Mouse (Mus musculus) heart, embryonic 14.5 days (tissue): ENCODE measurements around the gene Atg10. TPM values are rescaled to one million over a fixed set of nuclear protein-coding genes. Genes with fewer than 3 reads are reported as not detected.

Experiments
- ATAC-seq: fragments of 200-750 bp; cut with Nextera tagmentation; 2 replicates; pipeline ENCODE4 v1.8.0; 2017; ENCODE audit warnings: low read depth, moderate TSS enrichment; ENCODE audit not compliant: insufficient number of reproducible peaks, insufficient read depth, low FRiP score
- H3K27ac ChIP-seq, 2 experiments: fragments of 200-500 bp in 1 of 2; fragments of 300-500 bp in 1 of 2; sonication (generic) in 1 of 2; replicated peaks in 1 of 2; 2 replicates each; pipeline ENCODE4 v1.5.1; 2012 to 2014; ENCODE audit warnings: low read depth in 2 of 2, low read length in 2 of 2, control low read depth in 1 of 2, mild to moderate bottlenecking in 1 of 2, mixed read lengths in 1 of 2; ENCODE audit not compliant: control insufficient read depth in 1 of 2, insufficient read depth in 1 of 2
- H3K27me3 ChIP-seq: fragments of 300-500 bp; sonication (generic); 2 replicates; pipeline ENCODE4 v1.6.1; 2014; ENCODE audit warnings: mild to moderate bottlenecking, low read length, control low read depth; ENCODE audit not compliant: control insufficient read depth, insufficient read depth
- H3K36me3 ChIP-seq: fragments of 300-500 bp; sonication (generic); 2 replicates; pipeline ENCODE4 v1.6.1; 2014; ENCODE audit warnings: mild to moderate bottlenecking, control low read depth, low read length, mixed read lengths; ENCODE audit not compliant: control insufficient read depth, insufficient read depth
- H3K4me1 ChIP-seq, 2 experiments: fragments of 200-500 bp in 1 of 2; fragments of 300-500 bp in 1 of 2; sonication (generic) in 1 of 2; 2 replicates each; pipeline ENCODE4 v1.6.1; 2012 to 2014; ENCODE audit warnings: low read length in 2 of 2, control low read depth in 1 of 2, mixed read lengths in 1 of 2; ENCODE audit not compliant: control insufficient read depth in 2 of 2, insufficient read depth in 2 of 2
- H3K4me2 ChIP-seq: fragments of 300-500 bp; sonication (generic); 2 replicates; pipeline ENCODE4 v1.6.1; 2014; ENCODE audit warnings: mild to moderate bottlenecking, low read length
- H3K4me3 ChIP-seq, 2 experiments: fragments of 200-500 bp in 1 of 2; fragments of 300-500 bp in 1 of 2; sonication (generic) in 1 of 2; 2 replicates each; pipeline ENCODE4 v1.5.1; 2012 to 2014; ENCODE audit warnings: low read length in 2 of 2, mild to moderate bottlenecking in 2 of 2, control low read depth in 1 of 2, low read depth in 1 of 2, moderate library complexity in 1 of 2; ENCODE audit not compliant: control insufficient read depth in 1 of 2, insufficient read depth in 1 of 2
- H3K9ac ChIP-seq: fragments of 300-500 bp; sonication (generic); 2 replicates; pipeline ENCODE4 v1.6.1; 2014; ENCODE audit warnings: mild to moderate bottlenecking, low read length
- H3K9me3 ChIP-seq: fragments of 300-500 bp; sonication (generic); 2 replicates; pipeline ENCODE4 v1.6.1; 2016; ENCODE audit warnings: low read length, control low read depth; ENCODE audit not compliant: control insufficient read depth
- WGBS: fragments of 180-500 bp; shearing (Covaris S2); extraction: QIAGEN DNeasy Blood & Tissue Kit; methylation state at CpG from one replicate; pipeline ENCODE4 v1.1.7; 2014; 5-methylcytosine and 5-hydroxymethylcytosine counted together
- polyA plus RNA-seq: library from polyadenylated mRNA; unstranded; fragments of >200 nt; fragmentation: Nextera tagmentation; extraction: Ambion mirVana; gene quantifications from 2 replicates; pipeline ENCODE4 v1.2.1, GENCODE M21; 2014

Gene Atg10
- polyA plus RNA-seq, 1 experiment from 2014 or later: 36.4 TPM

DNA sequence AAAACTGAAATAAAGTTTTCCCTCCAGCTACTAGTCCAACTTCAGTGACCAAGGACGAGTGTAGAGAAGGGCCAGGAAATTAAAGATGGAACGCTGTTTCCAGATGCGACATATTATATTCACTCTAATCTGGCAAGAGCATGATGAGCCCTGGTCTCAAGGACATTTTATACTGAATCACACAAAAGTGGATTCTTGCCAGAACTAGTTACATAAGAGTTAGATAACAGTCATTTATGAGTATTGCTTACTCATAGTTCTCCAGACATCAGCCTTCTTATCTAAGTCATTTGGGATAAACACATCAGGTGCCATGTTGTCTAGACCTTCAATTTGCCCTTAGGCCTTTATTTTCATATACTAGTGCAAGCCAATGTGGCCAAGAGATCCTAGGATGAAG lies 108.9 kb downstream of the Atg10 start:
- 91% methylated on average over 3 of the region's 3 CpGs for WGBS
- no peak overlapping the region for H3K4me2 ChIP-seq
- no peak overlapping the region for H3K27ac ChIP-seq
- H3K4me1 ChIP-seq: no peaks in the 10 kb centered on the region
- H3K9ac ChIP-seq: no peak overlapping the region
- H3K4me3 ChIP-seq: no peak overlapping the region
- peaks cover 6% of the 10 kb centered on the region; the same call in 1 of the 2 replicates for H3K9me3 ChIP-seq
- no peaks in the 10 kb centered on the region for H3K27me3 ChIP-seq
- no peak for ATAC-seq
- H3K36me3 ChIP-seq: no peaks in the 10 kb centered on the region

DNA sequence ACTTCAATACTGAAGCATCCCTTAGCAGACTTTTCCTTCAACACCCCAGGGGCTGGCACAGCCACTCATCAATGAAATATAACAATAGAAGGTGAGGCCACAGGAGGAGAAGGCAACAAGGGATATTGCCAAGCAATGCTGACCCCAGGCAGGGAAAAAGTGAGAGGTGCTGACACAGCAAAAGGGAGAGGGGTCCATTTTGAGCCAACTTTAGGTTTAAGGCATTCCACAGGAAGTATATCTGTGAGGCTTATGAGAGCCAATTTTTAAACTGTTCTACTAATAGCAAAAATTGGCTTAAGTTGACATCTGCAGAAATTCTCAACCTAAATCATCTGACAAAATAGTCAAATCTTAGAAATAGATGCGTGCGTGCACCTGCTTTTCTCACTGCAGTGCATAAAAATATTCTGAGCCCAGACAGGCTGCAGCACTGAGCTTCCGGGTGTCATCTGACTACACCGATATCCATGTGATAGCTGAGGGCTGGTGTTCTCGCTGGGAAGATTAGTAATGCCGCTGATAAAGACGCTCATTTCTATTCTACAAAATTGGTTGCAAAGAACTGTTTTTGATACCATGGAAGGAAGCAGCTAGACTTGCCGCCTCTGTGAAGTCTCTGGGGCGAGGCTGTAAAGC lies 116.3 kb downstream of the Atg10 start:
- no peaks in the 10 kb centered on the region for H3K4me1 ChIP-seq
- H3K9ac ChIP-seq: no peak overlapping the region
- no peak overlapping the region for H3K27ac ChIP-seq
- H3K9me3 ChIP-seq: no peaks in the 10 kb centered on the region
- 76% methylated on average over 9 of the region's 9 CpGs for WGBS
- no peaks in the 10 kb centered on the region for H3K36me3 ChIP-seq
- no peak overlapping the region for H3K4me3 ChIP-seq
- H3K4me2 ChIP-seq: no peak overlapping the region
- ATAC-seq: no peak
- H3K27me3 ChIP-seq: no peaks in the 10 kb centered on the region

DNA sequence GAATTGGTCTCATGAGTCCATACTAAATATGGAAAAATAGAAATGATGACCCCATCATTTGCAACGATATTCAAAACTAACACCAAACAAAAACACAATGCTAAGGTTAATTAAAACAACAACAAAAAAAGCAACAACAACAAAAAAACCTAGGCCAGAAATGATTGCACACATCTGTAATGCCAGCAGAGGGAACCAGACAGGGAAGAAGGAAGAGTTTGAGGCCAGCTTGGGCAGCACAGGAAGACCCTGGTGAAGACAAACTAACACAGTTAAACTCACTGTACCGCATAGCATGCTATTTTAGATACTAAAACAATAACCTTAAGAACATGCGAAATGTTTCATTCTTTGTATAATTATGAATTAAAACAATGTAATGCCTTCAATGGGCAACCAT lies 121.5 kb downstream of the Atg10 start:
- Histone ChIP-seq H3K9me3 (no peaks in the 10 kb centered on the region), H3K4me2 (no peak overlapping the region), H3K9ac (no peak overlapping the region), H3K4me3 (no peak overlapping the region), H3K36me3 (no peaks in the 10 kb centered on the region), H3K4me1 (no peaks in the 10 kb centered on the region), H3K27ac (no peak overlapping the region), H3K27me3 (no peaks in the 10 kb centered on the region)
- no peak for ATAC-seq
- 80% methylated on average over 3 of the region's 3 CpGs for WGBS

DNA sequence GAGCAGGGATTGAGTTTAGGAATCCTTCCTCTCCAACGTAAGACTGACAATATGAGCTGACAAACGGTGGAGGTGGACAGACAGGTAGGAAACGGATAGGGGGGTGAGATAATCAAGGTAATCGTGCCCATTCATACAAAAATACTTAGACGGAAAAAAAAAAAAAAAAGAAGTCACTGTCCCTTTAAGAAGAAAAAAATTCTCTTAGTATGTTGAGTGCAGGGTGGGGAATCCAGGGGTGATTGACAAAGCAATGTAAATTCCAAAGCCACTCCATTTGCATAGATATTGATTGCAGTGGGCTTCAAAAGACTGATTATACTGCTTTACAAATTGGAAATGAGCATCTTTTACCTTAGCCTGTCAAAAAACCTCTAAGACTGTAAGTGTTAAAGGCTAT lies 123.4 kb downstream of the Atg10 start:
- Histone ChIP-seq H3K9ac (no peak overlapping the region), H3K27ac (no peak overlapping the region), H3K4me2 (no peak overlapping the region), H3K36me3 (no peaks in the 10 kb centered on the region), H3K27me3 (no peaks in the 10 kb centered on the region), H3K4me1 (no peaks in the 10 kb centered on the region), H3K4me3 (no peak overlapping the region), H3K9me3 (no peaks in the 10 kb centered on the region)
- 69% methylated on average over 5 of the region's 5 CpGs for WGBS
- no peak for ATAC-seq

DNA sequence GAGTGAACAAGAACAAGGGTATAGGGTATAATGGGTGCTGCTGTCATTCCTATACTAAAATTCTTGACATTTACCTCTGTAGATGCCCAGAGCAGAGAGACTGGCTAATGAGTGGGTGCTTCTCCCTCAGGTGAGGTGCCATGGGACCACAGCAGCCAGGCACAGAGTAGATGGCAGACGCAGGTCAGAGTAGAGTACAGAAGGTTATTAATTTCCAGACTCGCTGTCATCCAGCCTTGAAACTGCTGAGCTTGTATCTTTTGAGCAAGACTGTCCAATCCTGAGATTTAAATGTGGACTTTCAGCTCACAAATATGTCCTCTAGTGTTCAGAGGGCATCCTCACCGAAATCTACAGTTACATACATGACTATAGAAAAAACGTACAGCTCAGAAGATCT lies 128.9 kb downstream of the Atg10 start:
- H3K36me3 ChIP-seq: no peaks in the 10 kb centered on the region
- ATAC-seq: no peak
- H3K4me1 ChIP-seq: peaks cover 2 to 3% of the 10 kb centered on the region in 2 experiments; a peak in 1 of 4 replicates
- no peaks in the 10 kb centered on the region for H3K27me3 ChIP-seq
- WGBS: 87% methylated on average over 4 of the region's 4 CpGs
- no peaks in the 10 kb centered on the region for H3K9me3 ChIP-seq
- no peak overlapping the region for H3K4me2 ChIP-seq
- H3K9ac ChIP-seq: no peak overlapping the region
- H3K27ac ChIP-seq: no peak overlapping the region
- H3K4me3 ChIP-seq: no peak overlapping the region

DNA sequence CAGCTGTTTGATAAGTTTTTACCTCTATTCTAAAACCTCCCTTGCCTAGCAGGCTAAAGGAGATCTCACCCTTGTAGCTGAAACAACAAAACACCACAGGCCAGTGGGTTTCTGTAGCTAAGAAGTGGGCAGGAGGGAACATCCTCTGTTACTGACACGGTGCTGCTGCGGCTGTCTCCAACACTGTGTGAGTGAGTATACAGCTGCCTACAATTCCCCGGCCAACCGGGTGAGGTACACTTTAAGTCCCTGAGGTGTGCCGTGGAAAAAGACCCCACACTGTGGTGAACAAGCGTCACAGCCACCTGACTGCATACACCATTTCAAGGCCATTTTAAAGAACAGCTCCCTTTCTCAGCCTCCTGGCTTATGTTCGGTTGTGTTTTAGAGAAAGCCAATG lies 129.6 kb downstream of the Atg10 start:
- no peak overlapping the region for H3K4me2 ChIP-seq
- no peak overlapping the region for H3K27ac ChIP-seq
- no peak for ATAC-seq

DNA sequence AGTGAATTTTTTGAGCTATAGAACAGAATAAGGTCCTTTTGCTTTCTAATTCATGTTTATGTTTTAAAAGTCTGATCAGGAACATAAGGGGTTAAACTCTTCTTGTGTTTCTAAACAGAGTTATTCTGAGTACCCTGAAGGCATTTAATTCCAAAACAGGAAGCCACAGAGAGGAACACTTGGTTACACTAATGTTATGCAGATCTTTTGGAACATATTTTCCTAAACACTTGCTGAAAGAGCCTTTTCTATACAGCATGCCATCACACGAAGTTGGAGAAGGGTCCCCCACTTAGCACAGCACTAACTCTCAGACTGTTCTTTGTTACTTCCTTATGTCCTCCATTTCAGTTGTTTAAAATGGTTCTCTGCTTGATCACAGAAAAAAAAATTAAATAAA lies 130.2 kb downstream of the Atg10 start:
- Histone ChIP-seq H3K4me2 (no peak overlapping the region), H3K9ac (no peak overlapping the region), H3K27me3 (no peaks in the 10 kb centered on the region), H3K4me3 (no peak overlapping the region), H3K27ac (no peak overlapping the region), H3K4me1 (peaks cover 2 to 3% of the 10 kb centered on the region in 2 experiments; a peak in 1 of 4 replicates), H3K36me3 (no peaks in the 10 kb centered on the region), H3K9me3 (no peaks in the 10 kb centered on the region)
- 18% methylated on average over 1 of the region's 1 CpGs for WGBS
- no peak for ATAC-seq

More for the DNA sequence above, 129.6 kb downstream of the Atg10 start:
- H3K9ac ChIP-seq: no peak overlapping the region
- H3K27me3 ChIP-seq: no peaks in the 10 kb centered on the region
- no peak overlapping the region for H3K4me3 ChIP-seq
- H3K9me3 ChIP-seq: no peaks in the 10 kb centered on the region
- H3K36me3 ChIP-seq: no peaks in the 10 kb centered on the region
- H3K4me1 ChIP-seq: peaks cover 2 to 3% of the 10 kb centered on the region in 2 experiments; a peak in 1 of 4 replicates
- 52% methylated on average over 7 of the region's 7 CpGs for WGBS

DNA sequence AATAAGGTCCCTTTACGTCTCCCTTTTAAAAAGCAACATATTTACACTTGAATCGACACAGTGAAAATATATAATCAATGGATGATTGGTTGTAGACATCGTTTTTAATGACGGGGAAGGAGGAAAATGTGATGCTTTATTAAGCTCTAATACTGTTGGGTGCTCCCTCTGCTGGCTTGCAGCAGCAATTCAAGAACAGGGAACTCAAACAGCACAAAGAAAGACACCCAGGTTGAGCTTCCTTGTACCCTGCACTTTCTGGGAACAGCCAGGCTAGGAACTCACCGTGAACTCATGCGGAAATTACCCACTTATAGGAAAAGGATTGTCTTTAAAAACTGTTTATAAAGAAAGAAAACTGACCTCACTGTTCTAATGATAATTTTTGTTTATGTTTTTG lies 130.6 kb downstream of the Atg10 start:
- no peaks in the 10 kb centered on the region for H3K36me3 ChIP-seq
- H3K4me2 ChIP-seq: no peak overlapping the region
- WGBS: 24% methylated on average over 6 of the region's 6 CpGs
- no peak for ATAC-seq
- H3K27ac ChIP-seq: no peak overlapping the region
- H3K27me3 ChIP-seq: no peaks in the 10 kb centered on the region
- no peak overlapping the region for H3K9ac ChIP-seq
- peaks cover 2 to 3% of the 10 kb centered on the region in 2 experiments; a peak in 1 of 4 replicates for H3K4me1 ChIP-seq
- no peaks in the 10 kb centered on the region for H3K9me3 ChIP-seq
- no peak overlapping the region for H3K4me3 ChIP-seq
